Mouse (Mus musculus) fibroblast of lung, adult 2 months (primary cell): ENCODE results near the gene Rhox3e.
"Not testable (repeated sequence)": the region's sequence is repeated elsewhere in the genome, so short reads cannot be mapped to it uniquely, and the experiment has no call there.

Source experiments
- DNase-seq: peaks from one replicate; pipeline ENCODE4 v3.0.0-alpha.2; 2011; ENCODE audit warnings: low read depth

The Rhox3e gene

DNA sequence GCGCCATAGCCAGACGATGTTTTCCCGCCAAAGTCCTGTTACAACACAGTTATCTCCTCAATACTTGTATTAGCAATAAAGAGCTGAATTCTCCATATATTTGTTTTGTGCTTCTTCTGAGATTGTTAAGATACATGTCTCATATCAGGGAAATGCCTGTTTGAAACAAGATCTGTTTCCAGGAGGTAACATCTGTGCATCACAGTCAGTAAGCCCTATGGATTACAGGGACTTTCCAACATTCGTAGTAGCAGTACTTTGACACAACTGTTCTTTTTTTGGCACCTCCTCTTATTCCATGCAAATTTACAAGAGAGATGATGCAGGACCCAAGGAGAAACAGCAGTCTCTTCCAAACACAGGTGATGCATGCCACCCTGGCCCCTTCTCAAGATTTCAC, at the start of gene Rhox3e:
TSS of gene Rhox3e (plus strand) at position 301 of the 400 bp plus-strand sequence.
- not testable (repeated sequence) for DNase-seq

DNA sequence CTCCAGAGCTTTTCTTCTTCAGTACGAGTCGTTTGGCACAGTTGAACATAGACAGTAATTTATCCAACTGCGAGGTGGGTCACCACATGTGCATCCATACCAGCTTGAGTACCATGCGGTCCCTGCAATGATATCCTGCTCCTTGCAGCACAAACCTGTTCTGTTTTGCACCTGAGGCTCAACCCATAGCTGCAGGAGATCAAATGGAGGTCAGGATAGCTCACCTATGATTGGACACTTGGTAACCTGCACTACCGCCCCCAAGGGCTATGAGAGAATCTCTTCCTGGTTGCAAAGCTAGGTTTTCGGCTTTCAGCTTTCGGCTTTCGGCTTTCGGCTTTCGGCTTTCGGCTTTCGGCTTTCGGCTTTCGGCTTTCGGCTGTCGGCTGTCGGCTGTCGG, 27.8 kb upstream of the Rhox3e start, which contains the start of gene Rhox4d:
TSS of gene Rhox4d (plus strand) at position 301 of the 400 bp plus-strand sequence.
- DNase-seq, result not testable (repeated sequence)

GRCm38 (mm10) chrX:37530152-37530551, 11.7 kb upstream of the Rhox3e start, which contains the start of gene Rhox2e:
TSS of gene Rhox2e (plus strand) at chrX:37530452.
- DNase-seq, result not testable (repeated sequence)

DNA sequence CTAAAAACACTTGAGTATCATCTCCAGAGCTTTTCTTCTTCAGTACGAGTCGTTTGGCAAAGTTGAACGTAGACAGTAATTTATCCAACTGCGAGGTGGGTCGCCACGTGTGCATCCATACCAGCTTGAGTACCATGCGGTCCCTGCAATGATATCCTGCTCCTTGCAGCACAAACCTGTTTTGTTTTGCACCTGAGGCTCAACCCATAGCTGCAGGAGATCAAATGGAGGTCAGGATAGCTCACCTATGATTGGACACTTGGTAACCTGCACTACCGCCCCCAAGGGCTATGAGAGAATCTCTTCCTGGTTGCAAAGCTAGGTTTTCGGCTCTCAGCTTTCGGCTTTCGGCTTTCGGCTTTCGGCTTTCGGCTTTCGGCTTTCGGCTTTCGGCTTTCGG, 15.3 kb downstream of the Rhox3e start, which contains the start of gene Rhox4e:
TSS of gene Rhox4e (plus strand) at position 301 of the 400 bp plus-strand sequence.
- DNase-seq, result not testable (repeated sequence)

DNA sequence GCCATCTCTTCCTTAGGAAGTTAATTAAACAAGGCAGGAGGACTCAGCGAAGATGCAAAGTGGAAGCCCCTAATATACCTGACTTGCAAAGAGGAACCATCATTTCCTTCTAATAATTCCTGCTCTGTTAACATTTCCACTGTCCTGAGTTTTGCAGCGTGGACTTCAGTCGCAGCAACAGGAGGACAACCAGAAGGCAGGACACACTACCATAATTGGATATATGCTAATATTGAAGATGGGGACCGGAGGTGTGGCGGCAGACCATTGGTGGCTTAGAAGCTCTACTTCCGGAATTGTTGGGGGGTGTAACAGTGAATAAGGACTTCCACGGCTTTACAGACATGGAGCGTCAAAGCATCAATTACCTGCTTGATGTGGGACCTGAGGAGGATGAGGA, 29.3 kb downstream of the Rhox3e start, which contains the start of gene Rhox2f:
TSS of gene Rhox2f (plus strand) at position 301 of the 400 bp plus-strand sequence.
- DNase-seq, result not testable (repeated sequence)

DNA sequence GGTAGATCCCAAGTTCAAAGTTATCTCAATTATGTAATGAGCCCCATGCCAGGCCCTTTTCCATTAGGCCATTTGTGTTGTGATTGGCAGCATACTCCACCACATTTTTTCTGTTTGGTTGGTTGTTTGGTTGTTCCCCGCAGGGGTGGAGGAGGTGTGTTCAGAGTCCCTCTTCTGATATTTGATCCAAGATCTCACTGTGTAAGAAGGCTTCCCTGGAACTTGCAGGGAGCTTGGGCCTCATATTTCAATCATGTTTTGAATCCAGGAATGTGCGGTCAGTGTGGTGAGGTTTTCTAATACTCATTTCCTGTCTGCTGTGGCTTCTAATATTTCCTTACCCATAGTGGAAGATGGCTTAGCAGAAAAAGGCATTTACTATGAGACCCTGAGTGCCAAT, 30.8 kb downstream of the Rhox3e start:
- DNase-seq, result not testable (repeated sequence)

- DNase-seq, result not testable (repeated sequence)
Measured at GRCm38 (mm10) chrX:37580692-37581091, 38.9 kb downstream of the Rhox3e start, which contains the start of gene Rhox3f. TSS of gene Rhox3f (plus strand) at chrX:37580992.
